Mouse (Mus musculus) kidney, embryonic 16.5 days (tissue): ENCODE results near the gene Btbd7. TPM values are rescaled to one million over a fixed set of nuclear protein-coding genes. Genes with fewer than 3 reads are reported as not detected.

Experiments
- ATAC-seq: fragments of 200-750 bp; cut with Nextera tagmentation; 2 replicates; pipeline ENCODE4 v1.8.0; 2017; ENCODE audit warnings: moderate TSS enrichment; ENCODE audit not compliant: low FRiP score, low TSS enrichment
- H3K27ac ChIP-seq: fragments of 300-500 bp; sonication (generic); 2 replicates; pipeline ENCODE4 v1.5.1; 2014; ENCODE audit warnings: low read length
- H3K27me3 ChIP-seq: fragments of 300-500 bp; sonication (generic); 2 replicates; pipeline ENCODE4 v1.6.1; 2014; ENCODE audit warnings: low read length, control low read depth, mixed read lengths; ENCODE audit not compliant: insufficient read depth
- H3K36me3 ChIP-seq: fragments of 300-500 bp; sonication (generic); 2 replicates; pipeline ENCODE4 v1.6.1; 2014; ENCODE audit warnings: low read length, control low read depth, mixed read lengths; ENCODE audit not compliant: insufficient read depth
- H3K4me1 ChIP-seq: fragments of 300-500 bp; sonication (generic); 2 replicates; pipeline ENCODE4 v1.6.1; 2014; ENCODE audit warnings: low read length, control low read depth, mixed read lengths; ENCODE audit not compliant: insufficient read depth
- H3K4me2 ChIP-seq: fragments of 300-500 bp; sonication (generic); replicated peaks from 2 replicates; pipeline ENCODE4 v1.6.1; 2014; ENCODE audit warnings: low read depth, low read length
- H3K4me3 ChIP-seq: fragments of 300-500 bp; sonication (generic); 2 replicates; pipeline ENCODE4 v1.5.1; 2014; ENCODE audit warnings: mild to moderate bottlenecking, low read length
- H3K9ac ChIP-seq: fragments of 300-500 bp; sonication (generic); replicated peaks from 2 replicates; pipeline ENCODE4 v1.6.1; 2014; ENCODE audit warnings: low read length
- H3K9me3 ChIP-seq: fragments of 300-500 bp; sonication (generic); 2 replicates; pipeline ENCODE4 v1.6.1; 2016; ENCODE audit warnings: low read length, control low read depth
- WGBS: fragments of 180-500 bp; shearing (Covaris S2); extraction: QIAGEN DNeasy Blood & Tissue Kit; methylation state at CpG from one replicate; pipeline ENCODE4 v1.1.7; 2014; 5-methylcytosine and 5-hydroxymethylcytosine counted together
- polyA plus RNA-seq: library from polyadenylated mRNA; unstranded; fragments of >200 nt; fragmentation: Nextera tagmentation; extraction: Ambion mirVana; gene quantifications from 2 replicates; pipeline ENCODE4 v1.2.1, GENCODE M21; 2015

Gene Btbd7
- polyA plus RNA-seq, 1 experiment from 2014 or later, result 14.5 TPM

DNA sequence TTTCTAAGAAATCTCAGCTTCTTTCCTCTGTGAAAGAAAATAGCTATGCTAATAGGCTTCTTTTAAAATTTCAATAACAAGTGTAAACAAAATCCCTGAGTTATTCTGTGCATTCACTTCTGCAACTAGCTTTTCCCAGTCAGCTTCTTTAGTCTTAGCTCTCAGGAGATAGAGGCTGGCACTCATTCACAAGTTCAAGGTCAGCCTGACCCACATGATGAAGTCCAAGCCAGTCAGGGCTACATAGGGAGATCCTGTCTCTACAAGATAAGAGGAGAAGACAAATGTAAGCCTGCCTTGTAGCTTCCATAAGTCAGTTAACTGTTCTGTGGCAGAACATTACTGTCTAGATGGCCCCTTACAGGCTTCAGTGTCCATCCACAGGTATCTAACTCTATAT is 114.6 kb downstream of the Btbd7 start:
- no peak overlapping the region for H3K4me3 ChIP-seq

DNA sequence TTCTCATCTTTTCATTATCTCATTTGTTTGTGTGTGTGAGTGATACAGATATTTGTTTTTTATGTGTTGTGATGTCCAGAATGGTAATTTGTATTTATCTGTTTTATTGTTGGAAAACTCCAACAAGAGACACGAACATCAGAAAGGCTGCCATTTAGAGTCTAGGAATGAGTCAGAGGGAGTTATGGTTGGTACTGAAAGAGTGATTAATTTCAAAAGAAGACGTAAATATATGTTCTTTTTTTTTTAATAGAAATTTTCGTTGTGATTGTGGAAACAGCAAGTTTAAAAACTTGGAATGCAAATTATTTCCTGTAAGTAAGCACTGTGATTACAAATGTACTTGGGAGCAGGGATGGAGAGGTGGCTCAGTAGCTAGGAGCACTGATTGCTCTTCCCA is 116.6 kb downstream of the Btbd7 start:
- Histone ChIP-seq H3K4me2 (no peak overlapping the region), H3K9me3 (no peaks in the 10 kb centered on the region), H3K27ac (no peak overlapping the region), H3K9ac (no peak overlapping the region), H3K4me1 (peaks cover 10% of the 10 kb centered on the region), H3K4me3 (no peak overlapping the region), H3K27me3 (no peaks in the 10 kb centered on the region), H3K36me3 (peaks cover 18% of the 10 kb centered on the region)
- ATAC-seq, result no peak
- 88% methylated on average over 3 of the region's 3 CpGs for WGBS

More for the DNA sequence above, 114.6 kb downstream of the Btbd7 start:
- peaks cover 6% of the 10 kb centered on the region for H3K4me1 ChIP-seq
- no peak overlapping the region for H3K27ac ChIP-seq
- peaks cover 31% of the 10 kb centered on the region for H3K36me3 ChIP-seq
- no peak for ATAC-seq
- no peak overlapping the region for H3K9ac ChIP-seq
- H3K9me3 ChIP-seq, result no peaks in the 10 kb centered on the region
- no peaks in the 10 kb centered on the region for H3K27me3 ChIP-seq
- no peak overlapping the region for H3K4me2 ChIP-seq

DNA sequence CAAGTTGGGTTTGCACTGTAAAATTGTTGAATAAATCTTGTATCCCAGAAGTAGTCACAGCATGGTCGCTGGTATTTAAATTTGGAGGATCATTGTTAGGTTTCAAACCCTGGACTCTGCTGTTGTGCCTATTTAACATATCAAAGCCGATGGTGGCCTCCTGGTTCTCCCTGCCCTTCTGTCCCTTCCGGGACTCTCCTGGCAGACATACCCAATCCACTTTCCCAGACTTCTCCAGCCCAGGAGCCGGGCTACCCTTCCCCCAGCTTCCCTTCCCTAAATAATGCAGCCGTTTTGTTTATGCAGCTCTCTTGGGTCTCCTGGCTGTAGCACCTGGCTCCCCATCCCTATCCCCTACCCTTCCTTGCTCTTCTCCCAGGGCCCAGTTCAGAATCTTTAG is 119.3 kb downstream of the Btbd7 start:
- H3K4me1 ChIP-seq, result peaks cover 15% of the 10 kb centered on the region
- peaks cover 3% of the 10 kb centered on the region; the same call in 1 of the 2 replicates for H3K36me3 ChIP-seq
- peak overlapping the region; percentile 79 for H3K9ac ChIP-seq
- peak overlapping the region; percentile 79 for H3K4me2 ChIP-seq
- H3K27ac ChIP-seq, result no peak overlapping the region; the same call in 1 of the 2 replicates
- 0% methylated on average over 5 of the region's 5 CpGs for WGBS
- no peaks in the 10 kb centered on the region for H3K27me3 ChIP-seq
- no peak for ATAC-seq
- no peaks in the 10 kb centered on the region for H3K9me3 ChIP-seq
- peak overlapping the region; percentile 79 for H3K4me3 ChIP-seq

DNA sequence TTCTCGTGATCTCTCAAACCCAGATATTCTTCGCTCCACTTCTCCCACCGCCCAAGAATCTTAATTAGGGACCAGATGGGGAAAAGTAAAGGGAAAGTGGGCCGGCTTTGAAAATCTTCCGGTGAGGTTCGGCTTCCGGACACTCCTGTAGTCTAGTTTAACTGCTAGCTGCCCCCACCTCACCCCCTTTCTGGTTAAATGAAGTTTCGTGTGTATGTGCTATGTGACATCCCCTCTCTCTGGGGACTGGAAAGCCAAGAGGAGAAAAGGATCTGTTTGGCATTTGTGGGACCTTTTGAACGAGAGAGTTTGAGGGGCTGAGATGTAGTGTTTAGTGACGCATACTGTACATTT is 119.9 kb downstream of the Btbd7 start, which contains the start of gene Gm20604:
Gene Gm20604, minus strand, starts transcription at position 270 of the 354 bp plus-strand sequence.
- H3K4me3 ChIP-seq, result peak within 1 kb of the TSS; percentile 79
- peaks cover 15% of the 10 kb centered on the region for H3K4me1 ChIP-seq
- 1% methylated on average over 10 of the region's 10 CpGs for WGBS
- peak within 1 kb of the TSS; percentile 79 for H3K9ac ChIP-seq
- peaks cover 4% of the 10 kb centered on the region; the same call in 1 of the 2 replicates for H3K36me3 ChIP-seq
- no peak for ATAC-seq
- peak within 1 kb of the TSS; percentile 82 for H3K27ac ChIP-seq
- peak within 1 kb of the TSS; percentile 79 for H3K4me2 ChIP-seq
- no peaks in the 10 kb centered on the region for H3K27me3 ChIP-seq
- no peaks in the 10 kb centered on the region for H3K9me3 ChIP-seq

DNA sequence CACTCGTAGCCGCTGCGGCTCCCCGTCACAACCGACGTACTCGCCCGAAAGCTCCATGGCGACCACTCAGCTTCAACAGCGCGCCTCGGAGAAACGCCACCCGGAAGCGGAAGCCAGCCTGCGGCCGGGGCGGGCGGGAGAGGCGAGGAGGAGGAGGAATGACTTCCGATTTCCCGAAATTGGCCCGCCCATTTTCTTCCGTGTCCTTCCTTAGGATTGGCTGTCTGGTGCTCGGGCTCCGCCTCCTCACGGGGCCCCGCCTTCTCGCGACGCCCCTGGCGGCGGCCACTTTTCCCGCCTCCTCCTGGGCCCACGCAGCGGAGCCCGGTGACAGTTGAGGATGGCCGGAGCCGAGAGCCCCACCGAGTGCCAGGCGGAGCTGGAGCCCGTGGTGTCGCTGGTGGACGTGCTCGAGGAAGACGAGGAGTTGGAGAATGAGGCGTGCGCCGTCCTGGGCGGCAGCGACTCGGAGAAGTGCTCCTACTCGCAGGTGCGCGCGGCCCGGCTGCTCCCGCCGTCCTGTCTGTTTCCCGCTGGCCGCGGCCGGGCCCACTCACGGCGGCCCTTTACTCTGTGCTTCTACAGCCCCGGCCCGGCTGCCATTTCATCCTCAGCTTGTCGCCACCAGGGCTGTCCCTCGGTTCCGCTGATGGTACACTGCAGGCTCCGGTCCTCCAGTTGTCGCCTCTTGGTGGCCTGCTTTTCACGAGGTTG is 120.4 kb downstream of the Btbd7 start, which contains the start of the genes Gm28051, Gon7 and Ubr7:
Gene Gm28051, minus strand, starts transcription at position 77 of the 714 bp plus-strand sequence.
Gene Gon7, minus strand, starts transcription at position 115 of the 714 bp plus-strand sequence.
Gene Ubr7, plus strand, starts transcription at position 279 of the 714 bp plus-strand sequence.
- Histone ChIP-seq H3K27me3 (no peaks in the 10 kb centered on the region), H3K4me1 (peaks cover 15% of the 10 kb centered on the region), H3K9me3 (no peaks in the 10 kb centered on the region), H3K36me3 (peaks cover 4% of the 10 kb centered on the region; the same call in 1 of the 2 replicates), H3K27ac (peak within 1 kb of the TSS; percentile 82), H3K4me3 (peak within 1 kb of the TSS; percentile 79), H3K4me2 (peak within 1 kb of the TSS; percentile 79), H3K9ac (peak within 1 kb of the TSS; percentile 79)
- ATAC-seq, result peak; percentile 96
- WGBS, result under 1% methylated on average over 73 of the region's 73 CpGs

DNA sequence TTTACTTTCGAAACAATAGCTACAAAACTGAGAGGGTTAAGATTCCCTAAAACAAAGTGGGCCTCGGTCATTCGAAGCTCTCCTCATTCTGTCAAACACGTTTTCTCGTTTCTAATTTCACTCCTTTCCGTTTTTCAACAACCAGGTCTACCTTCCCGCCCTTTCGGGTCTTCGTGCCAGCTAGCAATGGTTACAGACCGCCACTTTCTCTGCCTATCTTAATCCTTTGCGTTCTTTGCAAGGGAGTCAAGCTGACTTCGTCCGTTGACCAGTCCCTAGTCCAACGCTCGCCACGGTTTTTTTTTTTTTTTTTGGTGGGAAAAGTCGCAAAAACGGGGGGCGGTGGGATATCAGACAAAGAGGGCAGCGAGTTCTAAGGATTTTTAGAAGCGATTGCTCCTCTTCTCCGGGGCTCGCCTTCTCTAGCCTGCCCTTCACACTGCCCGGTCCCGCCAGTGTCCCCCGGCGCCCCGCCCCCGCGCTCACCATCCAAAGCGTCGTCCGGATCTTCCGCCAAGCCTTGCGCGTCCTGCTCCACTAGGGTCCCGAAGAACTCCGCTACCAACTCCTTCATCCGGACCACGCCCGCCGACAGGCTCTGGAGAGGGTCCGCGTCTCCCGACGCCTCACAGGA is 121.1 kb downstream of the Btbd7 start:
- under 1% methylated on average over 46 of the region's 46 CpGs for WGBS
- peak overlapping the region; percentile 71 for H3K4me2 ChIP-seq
- H3K4me3 ChIP-seq, result peak overlapping the region; percentile 79
- peak overlapping the region; percentile 74 for H3K9ac ChIP-seq
- H3K27me3 ChIP-seq, result no peaks in the 10 kb centered on the region
- H3K36me3 ChIP-seq, result peaks cover 4% of the 10 kb centered on the region; the same call in 1 of the 2 replicates
- H3K9me3 ChIP-seq, result no peaks in the 10 kb centered on the region
- no peak; the same call in 1 of the 2 replicates for ATAC-seq
- peaks cover 15% of the 10 kb centered on the region for H3K4me1 ChIP-seq
- peak overlapping the region; percentile 82 for H3K27ac ChIP-seq

DNA sequence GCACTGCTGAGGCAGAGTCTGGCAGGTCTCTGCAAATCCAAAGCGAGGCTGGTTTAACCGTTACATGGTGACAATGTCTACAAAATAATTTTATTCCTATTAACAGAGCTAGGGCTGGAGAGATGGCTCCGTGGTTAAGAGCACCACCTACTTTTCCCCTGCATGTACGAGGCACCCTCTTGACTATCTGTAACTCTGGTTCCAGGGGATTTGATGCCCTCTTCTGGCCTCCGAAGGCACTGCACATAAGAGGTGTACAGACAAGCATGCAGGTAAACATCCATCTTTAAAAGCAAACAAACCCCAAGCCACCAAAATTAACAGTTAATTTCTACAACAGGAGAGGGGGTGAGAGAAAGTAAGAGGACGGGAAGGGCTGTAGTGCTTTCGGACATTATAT is 122.0 kb downstream of the Btbd7 start:
- peaks cover 4% of the 10 kb centered on the region; the same call in 1 of the 2 replicates for H3K36me3 ChIP-seq
- H3K27ac ChIP-seq, result no peak overlapping the region
- WGBS, result 81% methylated on average over 7 of the region's 7 CpGs
- H3K4me3 ChIP-seq, result peak overlapping the region; percentile 79
- H3K4me1 ChIP-seq, result peaks cover 15% of the 10 kb centered on the region
- peak overlapping the region; percentile 71 for H3K4me2 ChIP-seq
- H3K9ac ChIP-seq, result peak overlapping the region; percentile 74
- ATAC-seq, result no peak
- H3K9me3 ChIP-seq, result no peaks in the 10 kb centered on the region
- no peaks in the 10 kb centered on the region for H3K27me3 ChIP-seq

DNA sequence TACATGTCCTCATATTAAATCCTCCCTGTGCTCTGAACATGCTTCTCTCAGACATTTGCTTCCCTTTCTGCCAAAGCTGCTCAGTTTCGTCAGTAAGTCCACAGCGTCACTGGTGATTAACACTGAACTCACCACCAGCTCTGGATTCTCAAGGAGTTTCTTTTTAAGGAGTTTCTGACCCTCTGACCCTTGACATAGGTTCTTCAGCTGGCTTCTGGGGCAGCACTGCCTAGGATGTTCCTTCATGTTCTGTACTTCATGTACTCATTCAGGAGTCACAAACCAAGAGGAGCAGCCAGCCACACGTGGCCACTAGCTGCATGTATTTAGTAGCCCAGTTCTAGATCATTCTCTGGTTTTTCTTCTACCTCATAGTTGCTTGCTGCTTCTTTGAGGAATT is 130.0 kb downstream of the Btbd7 start:
- H3K4me1 ChIP-seq, result peaks cover 9% of the 10 kb centered on the region
- H3K9ac ChIP-seq, result no peak overlapping the region
- H3K27ac ChIP-seq, result no peak overlapping the region
- H3K4me2 ChIP-seq, result no peak overlapping the region
- WGBS, result 92% methylated on average over 3 of the region's 3 CpGs
- no peak for ATAC-seq
- peaks cover 6% of the 10 kb centered on the region; the same call in 1 of the 2 replicates for H3K36me3 ChIP-seq
- no peaks in the 10 kb centered on the region for H3K9me3 ChIP-seq
- no peak overlapping the region for H3K4me3 ChIP-seq
- H3K27me3 ChIP-seq, result no peaks in the 10 kb centered on the region

DNA sequence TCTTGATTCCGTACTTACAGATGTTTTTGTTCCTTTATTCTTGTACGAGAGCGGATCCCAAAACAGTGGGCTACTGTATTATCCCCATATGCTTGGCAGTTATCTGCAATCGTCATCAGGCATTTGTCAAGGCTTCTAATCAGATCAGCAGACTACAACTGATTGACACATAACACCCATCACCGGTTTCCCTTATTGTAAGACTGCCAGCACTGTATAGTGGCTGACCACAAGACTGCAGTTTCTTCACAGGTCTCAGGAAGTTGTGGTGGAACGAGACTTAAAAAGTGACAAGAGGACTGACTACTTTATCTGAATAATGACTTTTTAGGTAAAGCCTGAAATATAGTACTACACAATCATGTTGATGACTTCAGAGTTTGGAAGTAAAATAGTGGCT is 133.4 kb downstream of the Btbd7 start:
- Histone ChIP-seq H3K9ac (peak overlapping the region; percentile 80; the same call in 1 of the 2 replicates), H3K4me1 (peaks cover 17% of the 10 kb centered on the region), H3K4me3 (peak overlapping the region; percentile 86), H3K9me3 (no peaks in the 10 kb centered on the region), H3K27me3 (no peaks in the 10 kb centered on the region), H3K27ac (peak overlapping the region; percentile 38; the same call in 1 of the 2 replicates), H3K36me3 (peaks cover 11% of the 10 kb centered on the region; the same call in 1 of the 2 replicates), H3K4me2 (peak overlapping the region; percentile 67; the same call in 1 of the 2 replicates)
- 58% methylated on average over 6 of the region's 6 CpGs for WGBS
- ATAC-seq, result no peak
